Comparison of ENCODE assay signal across 9 mouse cellular contexts in the genomic region with DNA sequence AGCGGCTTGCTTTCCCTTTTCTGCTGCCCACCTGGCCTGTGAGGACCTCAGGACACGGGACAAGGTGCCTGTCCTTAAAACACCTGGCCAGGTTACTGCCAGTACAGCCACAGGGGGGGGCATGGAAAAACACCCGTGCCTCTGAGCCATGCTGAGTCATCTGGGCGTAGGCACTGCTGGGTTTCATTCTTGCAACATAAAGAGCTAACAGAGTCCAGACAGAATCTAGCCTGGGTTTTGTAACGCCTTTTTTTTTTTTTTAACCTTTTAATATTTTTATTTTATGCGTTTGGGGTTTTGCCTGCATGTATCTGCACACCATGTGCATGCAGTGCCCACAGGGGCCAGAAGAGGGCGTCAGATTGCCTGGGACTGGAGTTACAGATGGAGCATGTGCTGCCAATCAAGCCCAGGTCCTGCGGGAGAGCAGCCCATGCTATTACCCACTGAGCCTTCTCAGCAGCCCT. TPM values are rescaled to one million over a fixed set of nuclear protein-coding genes. Genes with fewer than 3 reads are reported as not detected.
DNase-seq lines count a peak whose midpoint lies in the region; ATAC-seq and TF ChIP-seq lines count a peak whose summit lies in the region.
"Had no signal": no experiment of that assay in that cellular context is flagged by ENCODE, and none has a peak within 500 bp of the region (broad histone marks: within the 10 kb centered on the region; RNA-seq: fewer than 3 reads in every experiment).

No protein-coding gene starts in this region.

- H3K79me2 ChIP-seq in myocyte (ENCODE audit: control insufficient read depth, insufficient read depth), result no peaks in the 10 kb centered on the region

- H3K27me3 ChIP-seq in midbrain, embryonic 15.5 days (replicated peaks), result no peaks in the 10 kb centered on the region
- no peaks in the 10 kb centered on the region for H3K27me3 ChIP-seq in midbrain, embryonic 11.5 days (ENCODE audit: control insufficient read depth, insufficient read depth, low read length)
- H3K27me3 ChIP-seq in kidney, postnatal 0 days (ENCODE audit: insufficient read depth, low read length), result no peaks in the 10 kb centered on the region
- H3K27me3 ChIP-seq in myocyte (ENCODE audit: control insufficient read depth, insufficient read depth, insufficient read length), result no peaks in the 10 kb centered on the region
- no peaks in the 10 kb centered on the region for H3K27me3 ChIP-seq in neural tube, embryonic 15.5 days (replicated peaks)
- H3K27me3 ChIP-seq: limb, embryonic 13.5 days had no signal

- H3K27ac ChIP-seq in midbrain, embryonic 15.5 days, result no peak overlapping the region
- no peak overlapping the region for H3K27ac ChIP-seq in midbrain, embryonic 11.5 days (ENCODE audit: low read depth, low read length)
- H3K27ac ChIP-seq in kidney, postnatal 0 days, result no peak overlapping the region
- no peak overlapping the region for H3K27ac ChIP-seq in neural tube, embryonic 15.5 days (replicated peaks)
- H3K27ac ChIP-seq: limb, embryonic 13.5 days had no signal

- H3K9me3 ChIP-seq in midbrain, embryonic 15.5 days, result no peaks in the 10 kb centered on the region
- no peaks in the 10 kb centered on the region for H3K9me3 ChIP-seq in midbrain, embryonic 11.5 days (ENCODE audit: control insufficient read depth, low read length)
- no peaks in the 10 kb centered on the region for H3K9me3 ChIP-seq in kidney, postnatal 0 days (replicated peaks; ENCODE audit: low read length)
- no peaks in the 10 kb centered on the region for H3K9me3 ChIP-seq in neural tube, embryonic 15.5 days (replicated peaks)
- H3K9me3 ChIP-seq: limb, embryonic 13.5 days had no signal

- ATAC-seq in midbrain, embryonic 15.5 days (replicated peaks), result 0 out of 2 replicates have a peak, but pooled peaks have one; percentile 20
- no peak for ATAC-seq in midbrain, embryonic 11.5 days (ENCODE audit: low FRiP score)
- ATAC-seq in kidney, postnatal 0 days (replicated peaks; ENCODE audit: low FRiP score, low read depth), result no peak
- no peak for ATAC-seq in neural tube, embryonic 15.5 days (ENCODE audit: low FRiP score)

- TF ChIP-seq POLR2A in myocyte (IDR thresholded peaks at IDR 0.05; ENCODE audit: insufficient read length, low read depth), result no peak

- DNase-seq in midbrain, embryonic 11.5 days (ENCODE audit: low spot score, missing footprints), result no peak
- DNase-seq in adrenal gland, adult 2 months, result peak; percentile 78
- no peak for DNase-seq in kidney, postnatal 0 days (ENCODE audit: low spot score)
- DNase-seq in gastrocnemius, postnatal 10 days, result no peak
- no peak for DNase-seq in cerebellum, postnatal 4 days (ENCODE audit: low spot score in 2 of 2)

- H3K36me3 ChIP-seq in midbrain, embryonic 15.5 days (replicated peaks), result no peaks in the 10 kb centered on the region
- H3K36me3 ChIP-seq in midbrain, embryonic 11.5 days (ENCODE audit: control insufficient read depth, insufficient read depth, low read length), result no peaks in the 10 kb centered on the region
- no peaks in the 10 kb centered on the region for H3K36me3 ChIP-seq in kidney, postnatal 0 days (ENCODE audit: insufficient read depth, low read length)
- H3K36me3 ChIP-seq in myocyte (ENCODE audit: control insufficient read depth, insufficient read depth), result no peaks in the 10 kb centered on the region
- H3K36me3 ChIP-seq in neural tube, embryonic 15.5 days, result no peaks in the 10 kb centered on the region
- H3K36me3 ChIP-seq: limb, embryonic 13.5 days had no signal

- no peak overlapping the region for H3ac ChIP-seq in myocyte (ENCODE audit: control insufficient read depth, insufficient read length)

- WGBS in midbrain, embryonic 15.5 days, result 69% methylated on average over 8 of the region's 8 CpGs
- 64% methylated on average over 8 of the region's 8 CpGs for WGBS in midbrain, embryonic 11.5 days
- 64% methylated on average over 8 of the region's 8 CpGs for WGBS in kidney, postnatal 0 days
- WGBS in neural tube, embryonic 15.5 days, result 76% methylated on average over 8 of the region's 8 CpGs

- no peak overlapping the region for H3K4me3 ChIP-seq in midbrain, embryonic 15.5 days
- H3K4me3 ChIP-seq in midbrain, embryonic 11.5 days (ENCODE audit: low read depth, low read length), result no peak overlapping the region
- H3K4me3 ChIP-seq in kidney, postnatal 0 days (replicated peaks; ENCODE audit: low read depth, low read length), result no peak overlapping the region
- no peak overlapping the region for H3K4me3 ChIP-seq in myocyte
- H3K4me3 ChIP-seq in neural tube, embryonic 15.5 days (replicated peaks), result no peak overlapping the region
- H3K4me3 ChIP-seq: limb, embryonic 13.5 days had no signal

- no peaks in the 10 kb centered on the region for H3K4me1 ChIP-seq in midbrain, embryonic 15.5 days
- no peaks in the 10 kb centered on the region for H3K4me1 ChIP-seq in midbrain, embryonic 11.5 days (ENCODE audit: control insufficient read depth, insufficient read depth, low read length)
- H3K4me1 ChIP-seq in kidney, postnatal 0 days (replicated peaks; ENCODE audit: insufficient read depth, low read length), result no peaks in the 10 kb centered on the region
- H3K4me1 ChIP-seq in neural tube, embryonic 15.5 days, result no peaks in the 10 kb centered on the region
- H3K4me1 ChIP-seq: limb, embryonic 13.5 days had no signal

- no peak overlapping the region for H3K9ac ChIP-seq in midbrain, embryonic 15.5 days
- no peak overlapping the region for H3K9ac ChIP-seq in midbrain, embryonic 11.5 days (ENCODE audit: low read length)
- no peak overlapping the region for H3K9ac ChIP-seq in kidney, postnatal 0 days (ENCODE audit: low read depth, low read length)
- H3K9ac ChIP-seq in neural tube, embryonic 15.5 days (replicated peaks), result no peak overlapping the region
- H3K9ac ChIP-seq: limb, embryonic 13.5 days had no signal

- no peak overlapping the region for H3K4me2 ChIP-seq in midbrain, embryonic 15.5 days
- no peak overlapping the region for H3K4me2 ChIP-seq in midbrain, embryonic 11.5 days
- H3K4me2 ChIP-seq in kidney, postnatal 0 days (ENCODE audit: low read length), result no peak overlapping the region
- H3K4me2 ChIP-seq in myocyte (ENCODE audit: low read depth), result no peak overlapping the region
- H3K4me2 ChIP-seq in neural tube, embryonic 15.5 days, result no peak overlapping the region
- H3K4me2 ChIP-seq: limb, embryonic 13.5 days had no signal

- TF ChIP-seq CTCF in kidney, postnatal 0 days (IDR thresholded peaks at IDR 0.05; ENCODE audit: low read depth), result peak; percentile 42

TF ChIP-seq in myocyte, 11 proteins besides CTCF, POLR2A, EP300 and RAD21:
- TF ChIP-seq CEBPB (IDR thresholded peaks at IDR 0.05; ENCODE audit: insufficient read depth, poor library complexity, severe bottlenecking), result peak; percentile 90
- TF ChIP-seq MYOD1 (IDR thresholded peaks at IDR 0.05; ENCODE audit: control insufficient read depth in 1 of 3, insufficient read length in 2 of 3, low read depth in 2 of 3), result peak in 1 of 3 experiments; percentile 16
- TF ChIP-seq REST (IDR thresholded peaks at IDR 0.05; ENCODE audit: insufficient read depth, insufficient read length), result no peak
- TF ChIP-seq TCF12 (IDR thresholded peaks at IDR 0.05; ENCODE audit: insufficient read depth, poor library complexity, severe bottlenecking), result no peak

RNA-seq across cellular contexts. Expression of gene Lgals3, which starts 13.4 kb away (rescaled TPM):
- polyA plus RNA-seq in midbrain, embryonic 15.5 days (2015; fragmentation: Nextera tagmentation; extraction: Ambion mirVana), result 3.6 and 3.8 TPM in 2 replicates
- 0.33 and 0.81 TPM in 2 replicates for polyA plus RNA-seq in midbrain, embryonic 11.5 days (2014; fragmentation: Nextera tagmentation; extraction: Ambion mirVana)
- 10 to 100 TPM; 13.1 to 19.2 TPM for total RNA-seq in adrenal gland, adult 2 months (2021)
- 57.6 and 60.8 TPM in 2 replicates for polyA plus RNA-seq in adrenal gland, adult 2 months (2012; rRNA removed)
- 107 and 117 TPM in 2 replicates for polyA plus RNA-seq in kidney, postnatal 0 days (2015; fragmentation: Nextera tagmentation; extraction: Ambion mirVana)
- polyA plus RNA-seq in myocyte (2012; fragmentation: generic; extraction: Trizol), result 525 TPM
- 1 to 10 TPM; 6.2 to 9.6 TPM for total RNA-seq in gastrocnemius, postnatal 10 days (2021)
- polyA plus RNA-seq in neural tube, embryonic 15.5 days (2015; fragmentation: Nextera tagmentation; extraction: Ambion mirVana), result 5.0 and 9.7 TPM in 2 replicates

RNA-seq across cellular contexts. Expression of gene Mapk1ip1l, which starts 56.1 kb away (rescaled TPM):
- 47.5 and 49.3 TPM in 2 replicates for polyA plus RNA-seq in midbrain, embryonic 15.5 days (2015; fragmentation: Nextera tagmentation; extraction: Ambion mirVana)
- polyA plus RNA-seq in midbrain, embryonic 11.5 days (2014; fragmentation: Nextera tagmentation; extraction: Ambion mirVana), result 91.0 and 97.6 TPM in 2 replicates
- total RNA-seq in adrenal gland, adult 2 months (2021), result 10 to 100 TPM; 63.1 to 86.9 TPM
- 32.4 and 39.5 TPM in 2 replicates for polyA plus RNA-seq in adrenal gland, adult 2 months (2012; rRNA removed)
- 38.1 and 41.2 TPM in 2 replicates for polyA plus RNA-seq in kidney, postnatal 0 days (2015; fragmentation: Nextera tagmentation; extraction: Ambion mirVana)
- polyA plus RNA-seq in myocyte (2012; fragmentation: generic; extraction: Trizol), result 22.9 TPM
- 10 to 100 TPM; 39.2 to 50.4 TPM for total RNA-seq in gastrocnemius, postnatal 10 days (2021)
- 35.6 and 41.6 TPM in 2 replicates for polyA plus RNA-seq in neural tube, embryonic 15.5 days (2015; fragmentation: Nextera tagmentation; extraction: Ambion mirVana)
